Mouse (Mus musculus) brain, embryonic 14.5 days (tissue): Measurements from ENCODE around the gene Ccnd1. TPM values are rescaled to one million over a fixed set of nuclear protein-coding genes. Genes with fewer than 3 reads are reported as not detected.
A peak's percentile ranks its signal among the peaks of the same experiment; 100 is the strongest.

Experiments used
- DNase-seq: peaks from one replicate; pipeline ENCODE4 v3.0.0-alpha.2; 2011; ENCODE audit warnings: low read depth
- CTCF ChIP-seq: fragments of 200-500 bp; IDR thresholded peaks from 2 replicates; pipeline ENCODE4 v1.5.1; 2012; ENCODE audit warnings: inconsistent platforms, mild to moderate bottlenecking, moderate library complexity, borderline replicate concordance; ENCODE audit not compliant: insufficient read depth, insufficient read length; ENCODE audit errors: extremely low read depth
- POLR2A ChIP-seq: fragments of 200-500 bp; IDR thresholded peaks from 2 replicates; pipeline ENCODE4 v1.6.1; 2012; ENCODE audit warnings: mild to moderate bottlenecking, inconsistent platforms, borderline replicate concordance; ENCODE audit not compliant: poor library complexity, insufficient read depth, insufficient read length, severe bottlenecking; ENCODE audit errors: extremely low read depth
- polyA plus RNA-seq: library from polyadenylated mRNA; depleted of rRNA; stranded (reverse); fragments of >200 nt; gene quantifications from 2 replicates; pipeline ENCODE4 v1.2.3, GENCODE M21; 2012

The Ccnd1 gene
- polyA plus RNA-seq, 1 experiment, result 55.4 TPM

DNA sequence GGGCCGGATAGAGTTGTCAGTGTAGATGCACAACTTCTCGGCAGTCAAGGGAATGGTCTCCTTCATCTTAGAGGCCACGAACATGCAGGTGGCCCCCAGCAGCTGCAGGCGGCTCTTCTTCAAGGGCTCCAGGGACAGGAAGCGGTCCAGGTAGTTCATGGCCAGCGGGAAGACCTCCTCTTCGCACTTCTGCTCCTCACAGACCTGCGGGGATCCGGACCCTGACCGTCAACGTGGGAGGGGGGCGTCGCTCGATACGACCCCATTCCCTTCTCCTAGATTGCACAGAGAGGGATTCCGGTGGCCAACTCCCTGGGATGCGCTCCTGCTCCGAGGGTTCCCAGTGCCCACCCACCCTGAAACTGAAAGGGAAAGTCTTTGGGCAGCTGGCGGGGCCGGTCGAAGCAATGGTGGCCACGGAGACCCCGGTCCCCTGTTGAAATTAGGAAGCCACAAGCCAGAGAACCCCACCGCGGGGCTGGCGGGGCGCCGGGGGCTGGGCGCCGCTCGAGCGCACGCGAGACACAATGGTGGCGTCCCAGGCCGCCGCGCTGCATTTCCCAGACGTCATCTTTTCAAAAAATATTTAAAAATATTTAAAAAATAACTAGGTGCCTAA, 1.7 kb downstream of the Ccnd1 start:
- no peak for DNase-seq
- TF ChIP-seq POLR2A, result no peak
- TF ChIP-seq CTCF, result no peak

DNA sequence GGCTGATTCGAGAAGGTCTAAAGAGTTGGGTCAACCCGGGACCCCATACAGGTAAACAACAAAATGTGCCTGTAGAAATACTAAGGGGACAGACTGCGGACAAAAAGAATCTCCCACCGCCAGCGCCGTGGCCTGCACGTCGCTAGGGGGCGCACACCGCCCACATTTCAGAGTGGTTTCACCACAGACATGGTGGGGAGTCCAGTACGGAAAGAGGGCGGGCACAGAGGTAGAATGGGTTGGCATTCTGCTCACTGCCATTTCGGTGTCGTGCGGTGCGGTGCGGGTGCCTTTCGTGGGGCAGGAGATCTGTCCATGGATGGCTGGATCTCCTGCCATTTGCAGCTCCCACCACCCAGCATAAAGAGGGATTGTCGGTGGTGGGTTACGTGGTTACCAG, 2.2 kb downstream of the Ccnd1 start:
- TF ChIP-seq POLR2A, result no peak
- peak; percentile 98 for TF ChIP-seq CTCF
- peak; percentile 94 for DNase-seq

DNA sequence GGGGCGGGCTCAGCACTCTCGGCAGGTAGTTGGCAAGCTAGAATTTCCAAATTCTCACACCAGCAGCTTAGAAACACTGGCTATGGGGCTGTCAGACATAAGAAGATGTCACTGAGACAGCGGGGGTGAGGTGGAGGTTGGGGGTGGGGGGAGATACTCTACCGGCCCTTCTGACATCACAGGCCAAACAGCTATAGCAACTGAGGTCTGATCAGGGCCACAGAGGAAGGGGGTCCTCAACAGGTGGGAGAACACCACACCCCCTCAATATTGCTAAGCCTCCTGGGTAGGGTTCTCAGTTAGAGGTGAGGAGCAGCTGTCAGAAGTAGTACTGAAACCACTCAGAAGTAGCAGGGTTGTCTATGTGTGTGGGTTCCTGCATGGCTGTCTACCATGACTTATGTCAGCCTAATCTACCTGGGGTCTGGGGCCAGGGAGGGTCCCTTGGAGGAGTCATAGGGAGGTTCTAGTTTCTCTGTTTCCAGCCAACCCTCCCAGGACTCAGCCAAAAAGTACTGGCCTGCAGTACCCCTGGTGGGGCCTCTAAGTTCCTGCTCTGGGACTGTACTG, 3.3 kb downstream of the Ccnd1 start:
- no peak for TF ChIP-seq CTCF
- TF ChIP-seq POLR2A, result no peak
- no peak for DNase-seq

DNA sequence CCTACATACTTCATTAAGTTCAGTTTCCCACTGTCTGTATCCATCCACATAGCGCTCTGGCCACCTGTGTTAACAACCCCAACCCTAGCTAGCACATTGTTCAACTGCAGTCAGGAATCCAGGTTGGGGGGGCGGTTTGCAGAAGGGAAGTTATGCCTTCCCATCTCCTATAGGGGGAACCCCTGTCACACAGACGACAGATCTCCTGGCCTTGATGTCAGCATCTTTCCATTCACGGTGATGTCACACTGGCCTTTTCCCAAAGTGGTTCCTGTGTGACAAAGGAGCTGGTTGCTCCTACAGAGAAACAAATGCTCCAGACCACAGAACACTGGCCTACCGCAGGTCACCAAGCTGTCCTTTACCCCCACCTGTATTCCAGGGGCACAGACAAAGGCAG, 4.2 kb downstream of the Ccnd1 start:
- no peak for TF ChIP-seq POLR2A
- peak; percentile 49; the same call in 1 of the 2 replicates for TF ChIP-seq CTCF
- DNase-seq, result peak; percentile 77

DNA sequence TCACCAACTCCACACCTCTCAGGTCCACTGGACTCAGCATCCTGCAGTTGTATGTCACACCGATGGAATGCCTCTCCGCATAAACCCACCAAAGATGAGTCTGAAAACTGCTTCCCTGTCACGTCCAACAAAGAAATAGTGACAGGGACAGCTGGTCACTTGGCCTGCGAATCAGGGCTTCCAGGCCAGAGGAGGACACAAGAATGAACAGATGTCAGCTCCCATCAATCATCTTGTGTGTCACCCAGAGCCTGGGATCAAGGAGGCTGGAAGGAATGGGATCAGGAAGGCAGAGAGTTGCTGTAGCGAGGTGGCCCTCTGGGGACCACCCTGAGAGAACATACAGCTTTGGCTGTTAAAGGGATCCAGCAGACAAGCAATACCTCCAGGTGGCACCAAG, 4.8 kb downstream of the Ccnd1 start:
- no peak for DNase-seq
- TF ChIP-seq CTCF, result no peak

DNA sequence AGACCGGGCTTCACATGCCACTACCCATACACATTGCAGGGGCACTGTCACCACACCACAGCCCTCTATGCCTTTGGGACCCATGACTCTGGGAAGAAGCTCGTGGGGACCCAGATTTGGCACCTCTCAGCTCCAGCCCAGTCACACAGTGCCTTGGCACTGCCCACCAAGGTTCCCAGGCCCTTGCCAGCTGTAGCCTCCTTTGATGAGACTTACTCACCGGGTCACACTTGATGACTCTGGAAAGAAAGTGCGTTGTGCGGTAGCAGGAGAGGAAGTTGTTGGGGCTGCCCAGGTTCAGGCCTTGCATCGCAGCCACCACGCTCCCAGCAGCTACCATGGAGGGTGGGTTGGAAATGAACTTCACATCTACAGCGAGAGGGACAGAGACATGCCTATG, 5.9 kb downstream of the Ccnd1 start:
- DNase-seq, result no peak
- TF ChIP-seq CTCF (no peak), POLR2A (no peak)

DNA sequence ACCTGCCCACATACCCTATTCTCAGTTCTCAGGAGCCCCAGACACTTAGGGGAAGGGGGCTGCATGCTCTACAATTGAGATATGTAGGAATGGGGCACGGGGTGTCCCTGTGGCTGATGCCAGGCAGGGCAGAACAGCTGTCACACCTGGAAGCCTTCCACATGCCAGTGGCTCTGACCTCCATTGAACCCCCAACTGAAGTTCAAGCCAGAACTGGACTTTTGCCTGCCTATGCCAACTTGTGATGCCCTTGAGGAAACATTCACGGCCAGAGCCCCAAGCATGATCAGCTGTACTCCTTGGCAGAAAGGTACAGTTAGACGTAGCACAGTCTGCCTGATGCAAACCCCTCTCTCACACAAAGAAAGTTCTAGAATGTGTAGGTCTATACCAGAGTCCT, 6.4 kb downstream of the Ccnd1 start:
- DNase-seq, result no peak
- no peak for TF ChIP-seq CTCF
- no peak for TF ChIP-seq POLR2A

DNA sequence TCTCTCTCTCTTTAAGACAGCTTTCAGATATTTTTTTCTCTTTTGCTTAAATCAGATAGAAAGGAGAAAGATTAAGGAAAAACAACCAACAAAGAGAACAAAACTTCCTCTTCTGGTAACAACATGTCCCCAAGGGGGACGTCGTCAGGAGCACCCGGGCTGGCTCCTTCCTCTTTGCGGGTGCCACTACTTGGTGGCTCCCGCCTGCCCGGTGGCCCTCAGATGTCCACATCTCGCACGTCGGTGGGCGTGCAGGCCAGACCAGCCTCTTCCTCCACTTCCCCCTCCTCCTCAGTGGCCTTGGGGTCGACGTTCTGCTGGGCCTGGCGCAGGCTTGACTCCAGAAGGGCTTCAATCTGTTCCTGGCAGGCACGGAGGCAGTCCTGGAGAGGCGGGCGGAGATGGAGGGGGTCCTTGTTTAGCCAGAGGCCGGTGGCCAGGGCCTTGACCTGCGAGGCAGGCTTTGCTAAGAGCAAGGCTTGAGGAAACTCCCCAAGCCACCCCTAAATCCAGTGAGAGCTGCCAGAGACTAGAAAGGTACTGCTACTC, 7.3 kb downstream of the Ccnd1 start:
- TF ChIP-seq CTCF (no peak), POLR2A (no peak)
- DNase-seq, result no peak

DNA sequence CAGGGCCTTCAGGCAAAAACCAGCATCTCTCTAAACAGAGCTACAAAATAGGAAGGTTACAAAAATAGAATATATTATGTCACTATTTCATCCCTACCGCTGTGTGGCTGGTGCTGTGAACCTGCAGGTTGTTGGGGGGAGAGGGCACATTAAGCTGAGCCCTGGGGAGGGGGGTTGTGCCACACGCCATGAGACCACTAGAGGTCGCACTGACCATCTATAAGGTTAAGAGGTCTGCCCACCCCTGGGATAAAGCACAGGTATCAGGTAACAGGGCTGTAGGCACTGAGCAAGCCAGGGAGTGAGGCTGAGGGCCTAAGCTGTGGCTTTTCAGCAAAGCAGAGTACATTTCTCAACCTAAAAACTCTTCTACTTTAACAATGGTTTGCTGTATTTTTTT, 7.9 kb downstream of the Ccnd1 start:
- peak; percentile 50 for DNase-seq
- TF ChIP-seq CTCF (peak; percentile 65), POLR2A (no peak)

DNA sequence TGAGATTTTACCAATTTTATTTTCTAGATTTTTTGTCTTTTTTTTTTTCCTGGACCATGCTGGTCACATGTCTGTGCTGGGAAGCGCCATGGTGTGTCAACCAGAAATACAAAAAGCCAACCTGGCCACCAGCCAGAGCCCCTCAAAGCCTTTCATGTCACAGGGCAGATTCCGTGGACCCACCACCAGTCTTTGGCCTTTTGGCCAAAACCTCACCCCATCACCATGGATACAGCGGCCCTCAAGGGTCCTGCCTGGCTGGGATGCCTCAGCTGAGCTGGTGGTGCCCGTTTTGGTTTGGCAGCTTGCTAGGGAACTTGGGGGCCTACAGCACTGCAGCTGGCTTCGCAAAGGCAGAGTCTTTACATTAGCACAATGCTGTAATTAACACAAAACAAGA, 9.8 kb downstream of the Ccnd1 start:
- no peak for TF ChIP-seq CTCF
- peak; percentile 62 for DNase-seq

DNA sequence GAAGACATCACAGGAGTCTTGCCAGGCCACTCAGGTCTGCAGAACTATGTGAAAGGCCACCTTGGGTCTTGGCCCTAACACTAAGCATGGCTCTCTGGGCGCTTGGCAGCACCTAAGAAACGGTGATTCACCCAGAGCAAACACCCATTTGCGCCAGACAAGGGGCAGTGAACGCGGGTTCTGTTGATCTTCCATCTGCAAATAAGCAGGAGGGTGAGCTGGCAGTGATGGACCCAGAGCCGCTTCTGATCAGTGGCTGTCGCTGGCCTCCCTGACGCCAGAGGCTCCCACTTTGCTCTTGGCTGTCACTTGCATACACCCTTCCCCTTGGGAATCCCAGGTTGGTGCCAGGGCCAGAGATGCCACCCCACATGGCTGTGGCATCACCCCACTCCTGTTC, 10.2 kb downstream of the Ccnd1 start:
- DNase-seq, result peak; percentile 19
- TF ChIP-seq CTCF (no peak), POLR2A (no peak)

DNA sequence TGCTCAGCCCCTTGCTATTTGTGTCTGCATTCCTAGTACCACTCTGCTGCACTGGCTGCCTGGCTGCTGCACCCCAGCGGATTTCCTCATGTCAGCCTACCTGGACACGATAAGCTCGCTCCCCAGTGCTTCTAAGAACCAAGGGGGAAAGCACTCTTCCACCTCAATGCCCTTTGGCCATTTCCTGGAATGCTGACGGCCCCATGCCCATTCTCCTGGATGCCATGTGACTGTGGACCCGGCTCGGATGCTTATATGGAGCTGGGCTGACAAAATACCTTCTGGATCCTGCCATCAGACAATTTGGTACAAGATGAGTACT, 10.9 kb downstream of the Ccnd1 start:
- TF ChIP-seq POLR2A (no peak), CTCF (no peak)
- no peak for DNase-seq
